ENCODE assay signal across 8 mouse cellular contexts in genomic region chr6:73221189-73221957, GRCm38 (mm10). TPM values are rescaled to one million over a fixed set of nuclear protein-coding genes. Genes with fewer than 3 reads are reported as not detected.
DNase-seq lines count a peak whose midpoint lies in the region; ATAC-seq lines count a peak whose summit lies in the region.

TSS of gene Dnah6 (minus strand) at chr6:73221651.

- DNase-seq in adrenal gland, postnatal 10 days: peak; percentile 94
- peak; percentile 89 for DNase-seq in embryo, embryonic 9.5 days (ENCODE audit: extremely low spot score)
- peak; percentile 99 for DNase-seq in heart, adult 11 months
- DNase-seq in kidney, adult 11 months: peak; percentile 95
- peak; percentile 89 for DNase-seq in left cerebral cortex, postnatal 4 days
- peak; percentile 98 for DNase-seq in midbrain, embryonic 11.5 days (ENCODE audit: low spot score, missing footprints)
- DNase-seq in right cerebral cortex, postnatal 4 days: peak; percentile 81
- peak; percentile 89 for DNase-seq in yolk sac, embryonic 10.5 days (ENCODE audit: low spot score)

- H3K4me1 ChIP-seq in midbrain, embryonic 11.5 days (ENCODE audit: control insufficient read depth, insufficient read depth, low read length): no peaks in the 10 kb centered on the region

- ATAC-seq in midbrain, embryonic 11.5 days (ENCODE audit: low FRiP score): peak; percentile 100

- 36% methylated on average over 25 of the region's 25 CpGs for whole genome bisulfite sequencing in midbrain, embryonic 11.5 days

- no peaks in the 10 kb centered on the region for H3K36me3 ChIP-seq in midbrain, embryonic 11.5 days (ENCODE audit: control insufficient read depth, insufficient read depth, low read length)

- intact Hi-C loops in left cerebral cortex, postnatal 4 days (cut with DNase I): loop anchor here (10.0 kb wide), 1 partner anchor 577 kb away; no protein-coding TSS in a partner anchor

- H3K9ac ChIP-seq in midbrain, embryonic 11.5 days (ENCODE audit: low read length): peak within 1 kb of the TSS; percentile 48

- H3K4me2 ChIP-seq in midbrain, embryonic 11.5 days: peak within 1 kb of the TSS; percentile 57

- H3K4me3 ChIP-seq in midbrain, embryonic 11.5 days (ENCODE audit: low read depth, low read length): peak within 1 kb of the TSS; percentile 33

- no peaks in the 10 kb centered on the region for H3K9me3 ChIP-seq in midbrain, embryonic 11.5 days (ENCODE audit: control insufficient read depth, low read length)

- H3K27me3 ChIP-seq in midbrain, embryonic 11.5 days (ENCODE audit: control insufficient read depth, insufficient read depth, low read length): no peaks in the 10 kb centered on the region

- H3K27ac ChIP-seq in midbrain, embryonic 11.5 days (ENCODE audit: low read depth, low read length): no peak within 1 kb of the TSS

RNA-seq across cellular contexts. Expression of gene Dnah6, which starts in this region (rescaled TPM):
- under 1 TPM; 0.12 to 0.21 TPM for total RNA-seq in adrenal gland, postnatal 10 days (2021)
- total RNA-seq in left cerebral cortex, postnatal 4 days (2021): 1 to 10 TPM; 1.1 to 1.2 TPM
- 0.04 and 0.05 TPM in 2 replicates for polyA plus RNA-seq in midbrain, embryonic 11.5 days (2014; fragmentation: Nextera tagmentation; extraction: Ambion mirVana)

Comparison
In these comparisons a context has a peak if more than half of its experiments do, and no peak if none do; other contexts are left out.
1. Peak in DNase-seq in adrenal gland, postnatal 10 days; RNA of the gene not detected or under 1 TPM.
2. Peak in DNase-seq, ATAC-seq, H3K4me3 ChIP-seq, H3K9ac ChIP-seq and H3K4me2 ChIP-seq in midbrain, embryonic 11.5 days; RNA of the gene not detected or under 1 TPM.